Mouse (Mus musculus) G1E-ER4 (cell line): Measurements from ENCODE around the gene Phpt1. TPM values are rescaled to one million over a fixed set of nuclear protein-coding genes. Genes with fewer than 3 reads are reported as not detected.

ENCODE experiments used
- GATA1 ChIP-seq: IDR thresholded peaks from one replicate; pipeline ENCODE4 v1.8.0; 2012; ENCODE audit warnings: low read length, inconsistent platforms
- polyA plus RNA-seq: library from polyadenylated mRNA; stranded (reverse); fragments of >175 nt; gene quantifications from 2 replicates; pipeline ENCODE4 v1.2.3, GENCODE M21; 2012

Phpt1 gene
- 3.2 and 4.9 TPM in 2 replicates for polyA plus RNA-seq

DNA sequence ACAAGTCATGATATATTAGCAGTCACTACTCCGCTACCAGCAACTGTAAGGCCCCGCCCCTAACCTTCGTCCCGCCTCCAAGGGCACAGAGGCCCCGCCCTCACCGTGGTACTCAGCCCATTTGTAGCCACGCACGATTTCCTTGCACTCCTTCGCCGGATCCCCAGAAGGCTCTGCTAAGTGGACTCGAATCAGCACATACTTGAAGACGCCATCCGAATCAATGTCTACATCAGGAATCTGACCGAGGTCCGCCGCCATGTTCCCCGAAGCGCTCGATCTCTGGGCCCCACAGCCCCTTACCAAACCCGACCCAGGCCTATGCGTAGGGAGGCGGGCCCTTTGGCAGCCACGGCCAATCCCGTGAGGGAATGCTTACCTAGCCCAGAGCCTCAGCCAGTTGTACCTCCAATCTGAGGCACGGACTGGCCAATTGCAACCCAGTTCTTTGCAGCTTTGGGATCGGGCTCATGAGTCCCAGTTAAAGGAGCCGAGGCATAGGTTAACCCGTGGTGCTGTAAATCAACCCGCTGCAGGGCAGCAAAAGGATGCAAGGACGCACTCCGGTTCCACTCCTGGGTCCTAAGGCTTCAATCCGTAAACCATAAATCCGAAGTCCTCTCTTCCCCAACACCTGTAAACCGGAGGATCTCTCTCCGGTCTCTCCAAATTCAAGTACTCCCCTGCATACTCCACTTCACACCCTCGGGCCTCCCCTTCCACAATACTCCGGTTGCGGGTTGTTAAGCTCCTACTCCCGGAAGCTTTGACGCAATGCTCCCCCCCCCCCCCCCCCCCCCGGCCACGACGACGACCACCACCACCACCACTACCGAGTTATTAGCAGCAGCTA is at the start of gene Phpt1, which contains the start of gene Mamdc4:
Gene Phpt1, minus strand, starts transcription at position 646 of the 853 bp plus-strand sequence.
Gene Mamdc4, minus strand, starts transcription at position 267 of the 853 bp plus-strand sequence.
- no peak for TF ChIP-seq GATA1

- TF ChIP-seq GATA1 = no peak
Observed at GRCm38 (mm10) chr2:25621229-25622200, 46.5 kb upstream of the Phpt1 start, which contains the start of gene Tmem141. Gene Tmem141 (minus strand): TSS chr2:25622005.

DNA sequence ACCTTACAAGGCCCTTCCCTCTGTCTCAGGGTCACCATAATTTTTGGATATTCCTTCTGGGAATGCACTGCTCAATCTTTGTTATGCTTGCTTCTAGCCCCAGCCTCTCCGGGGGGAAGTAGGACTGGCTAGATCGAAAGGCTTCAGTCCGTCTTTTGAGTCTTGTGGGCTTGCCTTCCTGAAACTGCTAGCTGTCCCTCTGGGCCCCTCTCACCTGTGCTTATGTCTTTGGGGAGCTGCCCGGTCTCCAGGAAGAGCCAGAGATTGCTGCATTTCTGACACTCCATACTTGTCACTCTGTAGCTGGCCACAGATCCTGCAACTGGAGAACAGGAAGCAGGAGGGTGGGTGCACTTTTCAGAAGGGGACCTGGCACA is 45.8 kb upstream of the Phpt1 start:
- no peak for TF ChIP-seq GATA1

- TF ChIP-seq GATA1 = no peak
Observed at GRCm38 (mm10) chr2:25620386-25620785, 45.4 kb upstream of the Phpt1 start.

- TF ChIP-seq GATA1 = no peak
Observed at GRCm38 (mm10) chr2:25617578-25617977, 42.6 kb upstream of the Phpt1 start, which contains the start of gene Ccdc183. Gene Ccdc183 (minus strand): TSS chr2:25617678.

DNA sequence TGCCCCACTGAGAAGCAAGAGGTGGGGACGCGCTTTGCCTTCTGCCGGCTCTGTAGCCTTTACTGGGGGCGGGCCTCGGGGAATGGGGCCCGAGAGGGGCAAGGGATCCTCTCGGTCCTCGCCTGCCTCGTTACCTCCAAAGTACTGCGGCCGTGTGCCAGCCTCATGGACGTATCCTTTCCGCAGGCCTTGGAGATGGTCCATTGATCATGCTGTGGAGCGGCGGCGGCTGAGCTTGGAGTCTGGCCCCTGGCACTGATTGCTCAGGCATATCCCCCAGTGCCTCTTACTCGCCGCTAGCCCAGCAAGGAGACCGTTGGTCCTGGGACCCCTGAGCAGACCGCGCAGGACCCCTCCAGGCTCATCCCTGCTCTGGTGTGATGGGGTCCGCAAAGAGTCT is 41.4 kb upstream of the Phpt1 start:
- no peak for TF ChIP-seq GATA1

DNA sequence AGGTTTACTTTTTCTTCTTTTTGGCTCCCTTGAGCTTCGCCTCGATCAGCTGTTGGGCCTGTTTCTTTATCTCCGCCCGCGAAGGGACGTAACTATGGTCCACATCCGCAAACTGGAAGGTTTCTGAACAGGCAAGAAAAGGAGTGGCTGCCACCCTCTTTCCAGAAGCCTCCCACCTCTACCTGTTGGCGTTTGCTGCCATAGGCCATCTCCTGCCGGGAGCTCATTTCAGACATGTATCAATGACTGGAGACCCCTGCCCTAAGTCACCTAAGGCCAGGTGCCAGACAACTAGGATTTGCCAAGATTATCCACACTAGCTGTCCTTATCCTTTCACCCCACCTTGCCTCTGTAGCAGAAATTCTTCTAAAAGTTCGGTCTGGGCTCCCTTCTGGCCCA is 33.6 kb upstream of the Phpt1 start:
- no peak for TF ChIP-seq GATA1

DNA sequence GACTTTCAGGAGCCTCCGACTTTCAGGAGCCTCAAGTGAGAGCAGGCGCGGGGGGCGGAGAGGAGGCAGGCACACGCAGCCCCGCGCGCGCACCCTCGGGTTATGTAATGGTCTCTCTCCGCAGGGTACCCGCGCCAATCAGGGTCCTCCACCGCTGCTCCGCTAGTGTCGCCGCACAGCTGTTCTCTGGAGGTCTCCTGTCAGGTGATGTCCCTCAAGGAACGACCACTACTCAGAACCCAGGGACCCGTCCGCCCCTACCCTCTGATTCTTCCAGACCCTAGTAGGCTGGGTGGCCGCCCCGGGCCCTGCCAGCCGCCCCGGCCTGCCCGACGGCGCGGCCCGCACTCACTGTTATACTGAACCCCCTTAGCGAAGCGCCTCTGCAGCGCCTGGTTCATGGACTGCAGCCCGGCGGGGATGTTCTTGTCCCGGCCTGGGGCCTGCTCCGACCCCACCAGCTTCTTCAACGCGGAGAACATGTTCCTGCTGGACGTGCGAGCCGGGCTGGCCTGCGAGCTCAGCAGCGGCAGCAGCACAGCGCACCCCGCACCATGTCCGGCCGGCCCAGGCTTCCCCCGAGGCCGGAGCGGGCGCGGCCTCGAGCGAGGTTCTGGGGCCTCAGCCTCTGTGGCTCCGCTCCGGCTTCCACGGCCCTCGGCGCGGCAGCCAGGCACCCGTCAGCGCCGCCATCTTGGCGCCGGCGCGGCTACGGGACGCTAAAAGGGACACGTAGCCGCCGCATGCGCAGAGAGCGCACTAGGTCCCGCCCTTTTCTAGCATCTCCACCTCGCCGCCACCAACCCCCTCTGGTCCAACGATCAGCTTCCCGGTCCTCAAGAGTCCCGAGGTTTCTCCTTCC is 33.0 kb upstream of the Phpt1 start, which contains the start of gene Rabl6:
Gene Rabl6, minus strand, starts transcription at position 761 of the 862 bp plus-strand sequence.
- no peak for TF ChIP-seq GATA1

DNA sequence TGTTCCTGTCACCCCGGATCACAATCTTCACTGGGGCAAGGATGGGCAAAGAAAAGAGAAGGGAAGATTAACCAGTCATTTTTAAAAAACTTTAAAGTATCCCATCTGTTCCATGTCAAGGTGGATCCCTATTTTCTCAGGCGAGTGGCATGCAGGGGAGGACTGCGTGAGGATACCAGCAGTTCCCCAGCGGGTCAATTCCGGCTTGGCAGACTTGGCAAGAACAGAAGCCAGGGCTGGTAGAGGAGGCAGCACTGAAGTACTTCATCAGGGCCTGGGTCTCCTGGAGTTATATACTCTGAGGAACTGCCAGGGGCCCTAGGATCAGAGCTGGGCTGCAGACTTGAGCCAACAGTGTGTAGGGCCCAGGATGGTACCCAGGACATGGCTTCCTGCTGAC is 27.5 kb upstream of the Phpt1 start:
- TF ChIP-seq GATA1 = no peak

DNA sequence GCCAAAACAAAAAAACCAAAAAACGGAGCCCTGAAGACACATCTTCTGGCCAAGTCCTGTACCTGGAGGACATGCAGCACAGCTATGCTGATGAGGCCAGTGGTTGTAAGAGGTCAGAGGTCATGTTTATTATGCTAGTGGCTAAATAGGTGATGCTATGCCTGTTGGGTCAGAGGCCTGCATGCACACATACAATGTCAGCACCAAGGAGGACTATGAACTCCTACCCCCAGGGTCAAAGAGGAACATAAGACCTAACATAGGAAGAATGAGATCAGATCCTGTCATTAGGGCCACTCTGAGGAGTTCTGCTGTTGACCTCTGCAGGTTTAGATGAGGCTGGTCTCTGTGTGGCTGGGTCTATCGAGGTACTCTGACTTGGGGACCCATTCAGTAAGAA is 25.0 kb upstream of the Phpt1 start:
- TF ChIP-seq GATA1 = no peak

DNA sequence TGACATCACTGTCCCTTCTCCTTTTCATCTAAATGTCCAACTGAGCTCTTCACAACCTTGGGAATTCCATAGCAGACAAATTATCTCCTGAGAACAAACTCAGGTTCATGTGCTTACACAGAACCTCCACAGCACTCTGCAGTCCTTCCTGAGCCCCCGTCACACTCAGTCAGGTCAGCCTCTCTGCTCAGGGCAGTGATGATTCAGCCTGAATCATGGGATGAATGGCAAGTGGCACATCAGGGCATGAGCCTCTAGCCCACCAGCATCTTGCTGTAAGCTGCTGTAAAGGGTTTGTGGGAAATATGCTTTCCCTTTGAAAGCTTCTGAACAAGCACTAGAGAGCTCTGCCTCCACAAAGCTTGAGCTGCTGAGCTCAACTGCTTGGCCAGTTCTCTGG is 23.7 kb upstream of the Phpt1 start:
- no peak for TF ChIP-seq GATA1

GRCm38 (mm10) chr2:25596765-25597510 is 21.9 kb upstream of the Phpt1 start:
- TF ChIP-seq GATA1 = no peak

GRCm38 (mm10) chr2:25591863-25592262 is 16.8 kb upstream of the Phpt1 start:
- no peak for TF ChIP-seq GATA1

DNA sequence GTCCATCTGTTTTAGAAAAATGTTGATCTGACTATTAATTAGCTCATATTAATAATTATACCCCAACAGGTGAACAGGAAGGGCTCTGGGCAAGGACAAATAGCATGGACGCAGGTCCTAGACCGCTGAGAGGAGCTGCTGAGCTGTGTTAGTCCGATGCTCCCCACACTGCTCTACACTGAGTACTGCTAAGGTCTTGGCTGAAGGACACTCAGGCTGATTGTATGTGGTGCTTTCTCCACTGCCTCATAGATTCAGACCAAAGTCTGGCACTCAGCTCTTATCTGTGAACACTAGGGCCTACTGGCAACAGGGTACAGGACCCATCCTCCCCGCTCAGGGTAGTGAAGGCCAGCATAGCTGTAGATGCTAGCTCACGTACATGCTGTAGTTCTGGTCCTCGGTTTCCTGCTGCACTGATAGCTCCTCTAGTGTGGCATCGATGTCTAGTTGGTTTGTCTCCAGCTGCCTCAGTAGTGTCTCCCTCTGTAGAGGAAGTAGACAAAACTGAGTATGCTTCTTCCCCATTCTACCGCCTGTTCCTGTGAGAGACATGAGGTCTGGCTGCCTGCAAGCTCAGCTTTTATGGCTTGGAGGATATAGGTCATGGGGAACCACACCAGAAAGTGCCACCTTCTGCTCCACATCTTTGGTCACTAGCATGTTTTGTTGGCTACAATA is 13.3 kb upstream of the Phpt1 start:
- no peak for TF ChIP-seq GATA1
